Mouse (Mus musculus): ENCODE data around the gene Fam189a1. TPM values are rescaled to one million over a fixed set of nuclear protein-coding genes. Genes with fewer than 3 reads are reported as not detected.

Gene Fam189a1
- polyA plus RNA-seq, 1 experiment from 2014 or later: 0.54 TPM

- Histone ChIP-seq H3K4me1 (ENCODE audit: control insufficient read depth, insufficient read depth, low read length) (no peaks in the 10 kb centered on the region), H3K27me3 (ENCODE audit: control insufficient read depth, insufficient read depth, low read length) (no peaks in the 10 kb centered on the region), H3K36me3 (ENCODE audit: control insufficient read depth, insufficient read depth, low read length) (no peaks in the 10 kb centered on the region), H3K9ac (replicated peaks; ENCODE audit: low read depth, low read length) (no peak overlapping the region), H3K27ac (ENCODE audit: low read length) (no peak overlapping the region), H3K4me2 (replicated peaks; ENCODE audit: low read depth, low read length) (no peak overlapping the region), H3K9me3 (ENCODE audit: control insufficient read depth, low read depth, low read length) (no peaks in the 10 kb centered on the region), H3K4me3 (ENCODE audit: low read depth, low read length) (no peak overlapping the region)
- 51% methylated on average over 5 of the region's 5 CpGs for WGBS
- no peak for ATAC-seq (ENCODE audit: insufficient number of reproducible peaks, insufficient read depth, low FRiP score, low read depth)
These were observed 91.7 kb downstream of the Fam189a1 start for GRCm38 (mm10) chr7:65064638-65065037.

GRCm38 (mm10) chr7:65064096-65064495, 92.3 kb downstream of the Fam189a1 start:
- Histone ChIP-seq H3K27me3 (ENCODE audit: control insufficient read depth, insufficient read depth, low read length) (no peaks in the 10 kb centered on the region), H3K4me1 (ENCODE audit: control insufficient read depth, insufficient read depth, low read length) (no peaks in the 10 kb centered on the region), H3K4me3 (ENCODE audit: low read depth, low read length) (no peak overlapping the region), H3K9ac (replicated peaks; ENCODE audit: low read depth, low read length) (no peak overlapping the region), H3K27ac (ENCODE audit: low read length) (no peak overlapping the region), H3K36me3 (ENCODE audit: control insufficient read depth, insufficient read depth, low read length) (no peaks in the 10 kb centered on the region), H3K4me2 (replicated peaks; ENCODE audit: low read depth, low read length) (no peak overlapping the region), H3K9me3 (ENCODE audit: control insufficient read depth, low read depth, low read length) (no peaks in the 10 kb centered on the region)
- WGBS: 44% methylated on average over 3 of the region's 3 CpGs
- no peak for ATAC-seq (ENCODE audit: insufficient number of reproducible peaks, insufficient read depth, low FRiP score, low read depth)

- H3K4me1 ChIP-seq (ENCODE audit: control insufficient read depth, insufficient read depth, low read length): no peaks in the 10 kb centered on the region
- H3K4me3 ChIP-seq (ENCODE audit: low read depth, low read length): no peak overlapping the region
- no peak overlapping the region for H3K4me2 ChIP-seq (replicated peaks; ENCODE audit: low read depth, low read length)
- no peak overlapping the region for H3K9ac ChIP-seq (replicated peaks; ENCODE audit: low read depth, low read length)
- ATAC-seq (ENCODE audit: insufficient number of reproducible peaks, insufficient read depth, low FRiP score, low read depth): peak; percentile 28; the same call in 1 of the 2 replicates
- H3K27me3 ChIP-seq (ENCODE audit: control insufficient read depth, insufficient read depth, low read length): no peaks in the 10 kb centered on the region
- no peak overlapping the region for H3K27ac ChIP-seq (ENCODE audit: low read length)
- WGBS: 65% methylated on average over 7 of the region's 7 CpGs
- H3K36me3 ChIP-seq (ENCODE audit: control insufficient read depth, insufficient read depth, low read length): no peaks in the 10 kb centered on the region
- no peaks in the 10 kb centered on the region for H3K9me3 ChIP-seq (ENCODE audit: control insufficient read depth, low read depth, low read length)
These were observed 96.1 kb downstream of the Fam189a1 start for GRCm38 (mm10) chr7:65060163-65060799.

- Histone ChIP-seq H3K4me2 (replicated peaks; ENCODE audit: low read depth, low read length) (no peak overlapping the region), H3K4me3 (ENCODE audit: low read depth, low read length) (no peak overlapping the region), H3K27me3 (ENCODE audit: control insufficient read depth, insufficient read depth, low read length) (no peaks in the 10 kb centered on the region), H3K36me3 (ENCODE audit: control insufficient read depth, insufficient read depth, low read length) (no peaks in the 10 kb centered on the region), H3K9ac (replicated peaks; ENCODE audit: low read depth, low read length) (no peak overlapping the region), H3K4me1 (ENCODE audit: control insufficient read depth, insufficient read depth, low read length) (no peaks in the 10 kb centered on the region), H3K27ac (ENCODE audit: low read length) (no peak overlapping the region), H3K9me3 (ENCODE audit: control insufficient read depth, low read depth, low read length) (no peaks in the 10 kb centered on the region)
- ATAC-seq (ENCODE audit: insufficient number of reproducible peaks, insufficient read depth, low FRiP score, low read depth): no peak
- 78% methylated on average over 6 of the region's 6 CpGs for WGBS
These were observed 99.5 kb downstream of the Fam189a1 start for GRCm38 (mm10) chr7:65056864-65057263.

DNA sequence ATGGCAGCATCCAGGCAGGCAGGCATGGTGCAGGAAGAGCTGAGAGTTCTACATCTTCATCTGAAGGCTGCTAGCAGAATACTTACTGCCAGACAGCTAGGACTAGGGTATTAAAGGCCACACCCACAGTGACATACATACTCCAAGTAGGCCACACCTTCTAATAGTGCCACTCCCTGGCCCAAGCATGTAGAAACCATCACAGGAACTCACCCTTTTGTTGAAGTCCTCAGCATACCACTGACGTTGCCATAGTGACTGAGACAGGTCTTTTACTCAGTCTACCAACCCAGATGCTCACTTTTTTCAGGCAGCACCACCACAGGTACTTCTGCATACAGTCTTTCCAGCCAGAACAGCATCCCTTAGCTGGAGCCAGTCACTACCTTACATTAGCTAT, 104.4 kb downstream of the Fam189a1 start:
- H3K27ac ChIP-seq (ENCODE audit: low read length): no peak overlapping the region
- H3K36me3 ChIP-seq (ENCODE audit: control insufficient read depth, insufficient read depth, low read length): no peaks in the 10 kb centered on the region
- no peak for ATAC-seq (ENCODE audit: insufficient number of reproducible peaks, insufficient read depth, low FRiP score, low read depth)
- no peaks in the 10 kb centered on the region for H3K27me3 ChIP-seq (ENCODE audit: control insufficient read depth, insufficient read depth, low read length)
- no peaks in the 10 kb centered on the region for H3K9me3 ChIP-seq (ENCODE audit: control insufficient read depth, low read depth, low read length)
- H3K4me1 ChIP-seq (ENCODE audit: control insufficient read depth, insufficient read depth, low read length): no peaks in the 10 kb centered on the region
- H3K4me3 ChIP-seq (ENCODE audit: low read depth, low read length): no peak overlapping the region
- H3K4me2 ChIP-seq (replicated peaks; ENCODE audit: low read depth, low read length): no peak overlapping the region
- H3K9ac ChIP-seq (replicated peaks; ENCODE audit: low read depth, low read length): no peak overlapping the region
- 69% methylated on average over 1 of the region's 1 CpGs for WGBS

- ATAC-seq (ENCODE audit: insufficient number of reproducible peaks, insufficient read depth, low FRiP score, low read depth): no peak
- WGBS: 73% methylated on average over 18 of the region's 18 CpGs
These were observed 107.0 kb downstream of the Fam189a1 start for GRCm38 (mm10) chr7:65049236-65049954.

GRCm38 (mm10) chr7:65047700-65048099, 108.7 kb downstream of the Fam189a1 start:
- no peaks in the 10 kb centered on the region for H3K9me3 ChIP-seq (ENCODE audit: control insufficient read depth, low read depth, low read length)
- ATAC-seq (ENCODE audit: insufficient number of reproducible peaks, insufficient read depth, low FRiP score, low read depth): no peak
- no peak overlapping the region for H3K4me2 ChIP-seq (replicated peaks; ENCODE audit: low read depth, low read length)
- H3K4me3 ChIP-seq (ENCODE audit: low read depth, low read length): no peak overlapping the region
- no peaks in the 10 kb centered on the region for H3K36me3 ChIP-seq (ENCODE audit: control insufficient read depth, insufficient read depth, low read length)
- 56% methylated on average over 5 of the region's 5 CpGs for WGBS
- H3K9ac ChIP-seq (replicated peaks; ENCODE audit: low read depth, low read length): no peak overlapping the region
- no peak overlapping the region for H3K27ac ChIP-seq (ENCODE audit: low read length)
- no peaks in the 10 kb centered on the region for H3K27me3 ChIP-seq (ENCODE audit: control insufficient read depth, insufficient read depth, low read length)
- no peaks in the 10 kb centered on the region for H3K4me1 ChIP-seq (ENCODE audit: control insufficient read depth, insufficient read depth, low read length)

More at GRCm38 (mm10) chr7:65049236-65049954, 107.0 kb downstream of the Fam189a1 start:
- H3K27ac ChIP-seq (ENCODE audit: low read length): no peak overlapping the region
- H3K27me3 ChIP-seq (ENCODE audit: control insufficient read depth, insufficient read depth, low read length): no peaks in the 10 kb centered on the region
- H3K4me3 ChIP-seq (ENCODE audit: low read depth, low read length): no peak overlapping the region
- no peaks in the 10 kb centered on the region for H3K4me1 ChIP-seq (ENCODE audit: control insufficient read depth, insufficient read depth, low read length)
- H3K4me2 ChIP-seq (replicated peaks; ENCODE audit: low read depth, low read length): no peak overlapping the region
- no peak overlapping the region for H3K9ac ChIP-seq (replicated peaks; ENCODE audit: low read depth, low read length)
- H3K36me3 ChIP-seq (ENCODE audit: control insufficient read depth, insufficient read depth, low read length): no peaks in the 10 kb centered on the region
- no peaks in the 10 kb centered on the region for H3K9me3 ChIP-seq (ENCODE audit: control insufficient read depth, low read depth, low read length)

DNA sequence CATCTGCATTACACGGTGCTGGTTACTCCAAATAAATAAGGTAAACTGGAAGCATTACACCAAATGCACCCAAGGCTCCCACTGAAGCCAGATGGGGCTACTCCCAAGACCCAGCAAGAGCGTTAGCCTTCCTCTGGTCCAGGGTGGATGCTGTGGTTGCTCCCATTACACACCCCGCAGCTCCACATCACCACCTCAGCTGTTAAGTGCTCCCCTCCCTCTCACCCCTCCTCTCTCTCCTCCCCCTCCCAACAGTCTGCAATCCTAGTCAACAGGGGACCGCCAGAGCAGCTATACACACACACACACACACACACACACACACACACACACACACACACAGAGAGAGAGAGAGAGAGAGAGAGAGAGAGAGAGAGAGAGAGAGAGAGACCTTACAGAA, 109.7 kb downstream of the Fam189a1 start:
- Histone ChIP-seq H3K4me1 (ENCODE audit: control insufficient read depth, insufficient read depth, low read length) (no peaks in the 10 kb centered on the region), H3K4me2 (replicated peaks; ENCODE audit: low read depth, low read length) (no peak overlapping the region), H3K27ac (ENCODE audit: low read length) (no peak overlapping the region), H3K9ac (replicated peaks; ENCODE audit: low read depth, low read length) (no peak overlapping the region), H3K36me3 (ENCODE audit: control insufficient read depth, insufficient read depth, low read length) (no peaks in the 10 kb centered on the region), H3K9me3 (ENCODE audit: control insufficient read depth, low read depth, low read length) (no peaks in the 10 kb centered on the region), H3K4me3 (ENCODE audit: low read depth, low read length) (no peak overlapping the region), H3K27me3 (ENCODE audit: control insufficient read depth, insufficient read depth, low read length) (no peaks in the 10 kb centered on the region)
- no peak for ATAC-seq (ENCODE audit: insufficient number of reproducible peaks, insufficient read depth, low FRiP score, low read depth)
- 52% methylated on average over 4 of the region's 4 CpGs for WGBS
